Mouse (Mus musculus) urinary bladder, adult 2 months (tissue): ENCODE data around the gene Ccdc88b. TPM values are rescaled to one million over a fixed set of nuclear protein-coding genes. Genes with fewer than 3 reads are reported as not detected.
"Not testable (repeated sequence)": the region's sequence is repeated elsewhere in the genome, so short reads cannot be mapped to it uniquely, and the experiment has no call there.

Experiments
- DNase-seq: peaks from one replicate; pipeline ENCODE4 v3.0.0; 2022; ENCODE audit warnings: low spot score
- polyA plus RNA-seq: library from polyadenylated mRNA; depleted of rRNA; stranded (reverse); fragments of >200 nt; gene quantifications from 2 replicates; pipeline ENCODE4 v1.2.3, GENCODE M21; 2012; rRNA removed

Ccdc88b gene
- 2.5 and 3.2 TPM in 2 replicates for polyA plus RNA-seq

- DNase-seq = no peak
These were observed at the start of gene Ccdc88b for GRCm38 (mm10) chr19:6858031-6858430. Gene Ccdc88b, minus strand, starts transcription at chr19:6858211.

- DNase-seq = no peak
These were observed 49.1 kb upstream of the Ccdc88b start for GRCm38 (mm10) chr19:6907094-6907493.

- DNase-seq = peak; percentile 17
These were observed 48.2 kb upstream of the Ccdc88b start for GRCm38 (mm10) chr19:6906199-6906598.

GRCm38 (mm10) chr19:6905498-6906159 lies 47.6 kb upstream of the Ccdc88b start:
- peak; percentile 17 for DNase-seq

- no peak for DNase-seq
These were observed 46.8 kb upstream of the Ccdc88b start for GRCm38 (mm10) chr19:6904846-6905245.

GRCm38 (mm10) chr19:6903031-6903430 lies 45.0 kb upstream of the Ccdc88b start:
- no peak for DNase-seq

GRCm38 (mm10) chr19:6899641-6900040 lies 41.6 kb upstream of the Ccdc88b start:
- no peak for DNase-seq

- DNase-seq = not testable (repeated sequence)
These were observed 37.7 kb upstream of the Ccdc88b start for GRCm38 (mm10) chr19:6895608-6896305.

GRCm38 (mm10) chr19:6893731-6894451 lies 35.9 kb upstream of the Ccdc88b start:
- DNase-seq = no peak

- DNase-seq = no peak
These were observed 34.5 kb upstream of the Ccdc88b start for GRCm38 (mm10) chr19:6892512-6892911.

GRCm38 (mm10) chr19:6877965-6878364 lies 20.0 kb upstream of the Ccdc88b start:
- no peak for DNase-seq

- DNase-seq = no peak
These were observed 18.8 kb upstream of the Ccdc88b start for GRCm38 (mm10) chr19:6876799-6877198.

GRCm38 (mm10) chr19:6875834-6876233 lies 17.8 kb upstream of the Ccdc88b start:
- DNase-seq = no peak

GRCm38 (mm10) chr19:6874257-6874656 lies 16.2 kb upstream of the Ccdc88b start:
- no peak for DNase-seq

- DNase-seq = no peak
These were observed 14.7 kb upstream of the Ccdc88b start for GRCm38 (mm10) chr19:6872701-6873100.

- no peak for DNase-seq
These were observed 13.7 kb upstream of the Ccdc88b start for GRCm38 (mm10) chr19:6871574-6872271.

GRCm38 (mm10) chr19:6869355-6869754 lies 11.3 kb upstream of the Ccdc88b start:
- DNase-seq = no peak

- DNase-seq = no peak
These were observed 3.4 kb upstream of the Ccdc88b start for GRCm38 (mm10) chr19:6861451-6861850.

- DNase-seq = no peak
These were observed 2.7 kb upstream of the Ccdc88b start for GRCm38 (mm10) chr19:6860706-6861105.

GRCm38 (mm10) chr19:6859971-6860370 lies 2.0 kb upstream of the Ccdc88b start:
- DNase-seq = no peak

GRCm38 (mm10) chr19:6859032-6859651 lies 1.1 kb upstream of the Ccdc88b start:
- DNase-seq = no peak
